Mouse (Mus musculus): ENCODE results near the gene Tjp2.

- TF ChIP-seq CTCF (IDR thresholded peaks at IDR 0.05; ENCODE audit: low read depth) (no peak), EP300 (optimal IDR thresholded peaks at IDR 0.05) (no peak)
These were observed 169.9 kb downstream of the Tjp2 start for GRCm38 (mm10) chr19:24054904-24055303.

Data from stomach, postnatal 0 days (tissue).